Mouse (Mus musculus) hindbrain, embryonic 12.5 days (tissue): Measurements from ENCODE around the gene Nit1. TPM values are rescaled to one million over a fixed set of nuclear protein-coding genes. Genes with fewer than 3 reads are reported as not detected.
A peak's percentile ranks its signal among the peaks of the same experiment; 100 is the strongest.

Experiments
- ATAC-seq: fragments of 200-750 bp; cut with Nextera tagmentation; 2 replicates; pipeline ENCODE4 v1.8.0; 2017; ENCODE audit warnings: moderate TSS enrichment; ENCODE audit not compliant: low FRiP score
- H3K27ac ChIP-seq: fragments of 300-500 bp; sonication (generic); 2 replicates; pipeline ENCODE4 v1.5.1; 2016; ENCODE audit warnings: mild to moderate bottlenecking
- H3K27me3 ChIP-seq: fragments of 300-500 bp; sonication (generic); 2 replicates; pipeline ENCODE4 v1.6.1; 2016; ENCODE audit warnings: mild to moderate bottlenecking
- H3K36me3 ChIP-seq: fragments of 300-500 bp; sonication (generic); 2 replicates; pipeline ENCODE4 v1.6.1; 2016; ENCODE audit warnings: mild to moderate bottlenecking
- H3K4me1 ChIP-seq: fragments of 300-500 bp; sonication (generic); 2 replicates; pipeline ENCODE4 v1.6.1; 2016
- H3K4me2 ChIP-seq: fragments of 300-500 bp; sonication (generic); replicated peaks from 2 replicates; pipeline ENCODE4 v1.6.1; 2016; ENCODE audit warnings: mild to moderate bottlenecking
- H3K4me3 ChIP-seq: fragments of 300-500 bp; sonication (generic); 2 replicates; pipeline ENCODE4 v1.5.1; 2016; ENCODE audit warnings: mild to moderate bottlenecking
- H3K9ac ChIP-seq: fragments of 300-500 bp; sonication (generic); 2 replicates; pipeline ENCODE4 v1.6.1; 2016; ENCODE audit warnings: mild to moderate bottlenecking, moderate library complexity
- H3K9me3 ChIP-seq: fragments of 300-500 bp; sonication (generic); replicated peaks from 2 replicates; pipeline ENCODE4 v1.6.1; 2016; ENCODE audit warnings: mild to moderate bottlenecking
- WGBS: fragments of 180-500 bp; shearing (Covaris S2); methylation state at CpG from one replicate; pipeline ENCODE4 v1.1.7; 2016; 5-methylcytosine and 5-hydroxymethylcytosine counted together
- polyA plus RNA-seq: library from polyadenylated mRNA; unstranded; fragments of >200 nt; fragmentation: Nextera tagmentation; extraction: Ambion mirVana; gene quantifications from 2 replicates; pipeline ENCODE4 v1.2.1, GENCODE M21; 2016

Nit1 gene
- polyA plus RNA-seq, result 47.4 and 48.1 TPM in 2 replicates

DNA sequence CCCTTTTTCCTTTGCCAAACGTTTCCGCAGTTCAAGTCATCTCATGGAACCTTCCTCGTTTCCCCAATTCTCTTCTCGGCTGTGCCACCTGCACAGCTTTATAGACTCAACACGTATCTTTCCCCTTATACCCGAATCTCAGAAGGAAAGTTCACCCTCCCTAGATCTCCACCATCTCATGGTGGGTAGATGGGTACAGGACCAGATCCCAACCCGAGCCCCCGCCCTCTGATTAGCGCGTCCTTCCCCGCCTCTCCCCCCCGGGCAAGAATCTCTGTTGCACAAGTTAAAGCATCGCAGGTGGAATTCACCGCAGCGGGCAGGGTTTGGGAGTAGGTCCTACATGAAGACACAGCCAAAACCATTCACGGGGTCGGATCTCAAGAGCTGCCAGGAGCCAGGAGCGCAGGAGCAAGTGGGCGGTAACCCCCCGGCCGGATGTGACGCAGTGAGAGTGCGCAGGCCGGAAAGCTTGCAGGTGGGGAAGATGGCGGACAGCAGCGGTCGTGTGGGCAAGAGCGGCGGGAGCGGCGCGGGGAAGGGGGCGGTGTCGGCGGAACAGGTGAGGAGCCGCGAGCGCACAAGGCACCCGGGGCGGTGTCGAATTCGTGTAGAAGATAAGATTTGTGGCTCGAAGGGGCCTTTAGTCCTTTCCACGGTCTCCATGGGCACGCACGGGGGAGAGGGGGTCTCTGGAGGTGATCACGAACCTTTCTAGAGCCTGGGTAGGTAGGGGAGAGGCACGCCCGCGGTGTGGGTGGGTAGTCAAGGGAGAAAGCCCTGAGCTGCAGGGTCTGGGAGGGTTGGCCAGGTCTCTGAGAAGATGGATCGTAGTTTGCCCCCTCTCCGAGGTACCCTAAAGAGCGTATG lies at the start of gene Nit1, which contains the start of gene Pfdn2:
TSS of gene Nit1 (minus strand) at position 422 of the 870 bp plus-strand sequence.
TSS of gene Pfdn2 (plus strand) at position 446 of the 870 bp plus-strand sequence.
- H3K4me2 ChIP-seq, result peak within 1 kb of the TSS; percentile 89
- peak; percentile 94 for ATAC-seq
- peak within 1 kb of the TSS; percentile 68 for H3K4me3 ChIP-seq
- peaks cover 33% of the 10 kb centered on the region for H3K36me3 ChIP-seq
- H3K27ac ChIP-seq, result peak within 1 kb of the TSS; percentile 56; the same call in 1 of the 2 replicates
- peaks cover 4% of the 10 kb centered on the region for H3K9me3 ChIP-seq
- H3K9ac ChIP-seq, result peak within 1 kb of the TSS; percentile 83
- no peaks in the 10 kb centered on the region for H3K27me3 ChIP-seq
- 1% methylated on average over 53 of the region's 53 CpGs for WGBS
- H3K4me1 ChIP-seq, result peaks cover 20% of the 10 kb centered on the region

GRCm38 (mm10) chr1:171390101-171390500 lies 44.7 kb upstream of the Nit1 start:
- no peaks in the 10 kb centered on the region for H3K36me3 ChIP-seq
- H3K4me2 ChIP-seq, result no peak overlapping the region
- no peak for ATAC-seq
- H3K27ac ChIP-seq, result no peak overlapping the region
- H3K4me1 ChIP-seq, result no peaks in the 10 kb centered on the region
- H3K9me3 ChIP-seq, result no peaks in the 10 kb centered on the region
- 79% methylated on average over 4 of the region's 4 CpGs for whole genome bisulfite sequencing
- no peaks in the 10 kb centered on the region for H3K27me3 ChIP-seq
- H3K4me3 ChIP-seq, result no peak overlapping the region
- H3K9ac ChIP-seq, result no peak overlapping the region

- Histone ChIP-seq H3K27me3 (peaks cover under 1% of the 10 kb centered on the region; the same call in 1 of the 2 replicates), H3K4me2 (no peak within 1 kb of the TSS), H3K9ac (no peak within 1 kb of the TSS), H3K27ac (no peak within 1 kb of the TSS), H3K4me3 (no peak within 1 kb of the TSS), H3K9me3 (no peaks in the 10 kb centered on the region), H3K36me3 (no peaks in the 10 kb centered on the region), H3K4me1 (no peaks in the 10 kb centered on the region)
- WGBS, result 84% methylated on average over 15 of the region's 15 CpGs
- ATAC-seq, result no peak
Measured at GRCm38 (mm10) chr1:171388376-171389102, 43.1 kb upstream of the Nit1 start, which contains the start of gene Arhgap30. Gene Arhgap30 (plus strand): TSS chr1:171388954.

DNA sequence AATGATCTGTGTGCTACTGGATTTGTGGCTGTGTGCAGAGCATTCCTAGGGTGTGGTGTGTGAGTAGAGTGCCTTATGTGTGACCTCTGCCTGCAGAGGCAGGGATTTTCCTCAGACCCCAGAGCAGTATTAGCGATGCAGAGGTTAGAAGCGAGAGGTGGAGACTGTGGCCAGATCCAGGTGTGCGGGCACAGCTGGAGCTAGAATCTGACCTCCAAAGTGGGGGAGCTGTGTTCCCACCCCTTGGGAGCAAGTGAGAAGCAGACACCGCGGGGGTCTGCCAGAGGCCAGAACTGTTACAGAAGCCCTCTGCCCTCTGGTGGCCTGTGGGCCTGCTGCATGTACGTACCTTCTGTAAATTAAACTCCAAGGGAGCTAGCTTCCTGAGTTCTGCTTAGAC lies 41.7 kb upstream of the Nit1 start:
- no peak for ATAC-seq
- WGBS, result 18% methylated on average over 6 of the region's 6 CpGs
- no peaks in the 10 kb centered on the region for H3K36me3 ChIP-seq
- peaks cover 8% of the 10 kb centered on the region; the same call in 1 of the 2 replicates for H3K27me3 ChIP-seq
- no peaks in the 10 kb centered on the region for H3K9me3 ChIP-seq
- no peak overlapping the region for H3K4me3 ChIP-seq
- no peaks in the 10 kb centered on the region for H3K4me1 ChIP-seq
- H3K27ac ChIP-seq, result no peak overlapping the region
- H3K9ac ChIP-seq, result no peak overlapping the region
- H3K4me2 ChIP-seq, result no peak overlapping the region

GRCm38 (mm10) chr1:171385171-171385570 lies 39.7 kb upstream of the Nit1 start:
- ATAC-seq, result no peak
- peaks cover 16% of the 10 kb centered on the region for H3K27me3 ChIP-seq
- H3K4me3 ChIP-seq, result no peak overlapping the region
- H3K9ac ChIP-seq, result no peak overlapping the region
- H3K36me3 ChIP-seq, result no peaks in the 10 kb centered on the region
- 69% methylated on average over 9 of the region's 9 CpGs for WGBS
- no peaks in the 10 kb centered on the region for H3K4me1 ChIP-seq
- H3K4me2 ChIP-seq, result no peak overlapping the region
- no peak overlapping the region for H3K27ac ChIP-seq
- H3K9me3 ChIP-seq, result no peaks in the 10 kb centered on the region

GRCm38 (mm10) chr1:171384361-171384760 lies 38.9 kb upstream of the Nit1 start:
- Histone ChIP-seq H3K27me3 (peaks cover 24% of the 10 kb centered on the region), H3K9ac (no peak overlapping the region), H3K4me1 (peaks cover 2% of the 10 kb centered on the region; the same call in 1 of the 2 replicates), H3K9me3 (no peaks in the 10 kb centered on the region), H3K27ac (no peak overlapping the region), H3K36me3 (no peaks in the 10 kb centered on the region), H3K4me3 (no peak overlapping the region), H3K4me2 (no peak overlapping the region)
- 71% methylated on average over 9 of the region's 9 CpGs for WGBS
- ATAC-seq, result no peak

- no peaks in the 10 kb centered on the region for H3K9me3 ChIP-seq
- H3K9ac ChIP-seq, result no peak overlapping the region
- ATAC-seq, result no peak
- H3K4me1 ChIP-seq, result peaks cover 2% of the 10 kb centered on the region; the same call in 1 of the 2 replicates
- no peak overlapping the region for H3K27ac ChIP-seq
- peaks cover 26% of the 10 kb centered on the region for H3K27me3 ChIP-seq
- no peaks in the 10 kb centered on the region for H3K36me3 ChIP-seq
- H3K4me3 ChIP-seq, result no peak overlapping the region
- H3K4me2 ChIP-seq, result no peak overlapping the region
- 79% methylated on average over 11 of the region's 11 CpGs for WGBS
Measured at GRCm38 (mm10) chr1:171382096-171382620, 36.7 kb upstream of the Nit1 start.

DNA sequence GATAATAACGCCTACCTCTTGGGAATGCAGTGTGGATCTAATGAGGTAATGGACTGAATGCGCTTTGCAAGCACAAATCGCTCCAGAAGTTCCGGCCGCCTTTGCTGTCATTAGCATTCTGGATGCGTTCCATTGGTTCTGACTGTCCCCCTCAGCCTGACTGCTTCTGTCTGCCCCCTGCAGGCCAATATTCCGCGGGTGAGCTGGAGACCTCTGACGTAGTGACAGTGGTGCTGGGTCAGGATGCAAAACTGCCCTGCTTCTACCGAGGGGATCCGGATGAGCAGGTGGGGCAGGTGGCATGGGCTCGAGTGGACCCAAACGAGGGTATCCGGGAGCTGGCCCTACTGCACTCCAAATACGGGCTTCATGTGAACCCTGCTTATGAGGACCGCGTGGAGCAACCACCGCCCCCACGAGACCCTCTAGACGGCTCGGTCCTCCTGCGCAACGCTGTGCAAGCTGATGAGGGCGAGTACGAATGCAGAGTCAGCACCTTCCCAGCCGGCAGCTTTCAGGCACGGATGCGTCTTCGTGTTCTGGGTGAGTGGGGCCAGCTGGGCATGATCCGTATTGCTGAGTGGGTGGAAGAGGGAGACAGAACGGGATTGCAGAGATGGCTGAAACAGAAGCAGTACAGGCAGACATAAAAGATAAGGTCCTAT lies 34.6 kb upstream of the Nit1 start:
- H3K4me2 ChIP-seq, result peak overlapping the region; percentile 52
- ATAC-seq, result peak; percentile 82
- no peaks in the 10 kb centered on the region for H3K36me3 ChIP-seq
- peaks cover 2% of the 10 kb centered on the region; the same call in 1 of the 2 replicates for H3K4me1 ChIP-seq
- H3K9me3 ChIP-seq, result no peaks in the 10 kb centered on the region
- H3K9ac ChIP-seq, result no peak overlapping the region
- no peak overlapping the region for H3K27ac ChIP-seq
- WGBS, result 3% methylated on average over 31 of the region's 31 CpGs
- H3K27me3 ChIP-seq, result peaks cover 26% of the 10 kb centered on the region
- peak overlapping the region; percentile 27 for H3K4me3 ChIP-seq

DNA sequence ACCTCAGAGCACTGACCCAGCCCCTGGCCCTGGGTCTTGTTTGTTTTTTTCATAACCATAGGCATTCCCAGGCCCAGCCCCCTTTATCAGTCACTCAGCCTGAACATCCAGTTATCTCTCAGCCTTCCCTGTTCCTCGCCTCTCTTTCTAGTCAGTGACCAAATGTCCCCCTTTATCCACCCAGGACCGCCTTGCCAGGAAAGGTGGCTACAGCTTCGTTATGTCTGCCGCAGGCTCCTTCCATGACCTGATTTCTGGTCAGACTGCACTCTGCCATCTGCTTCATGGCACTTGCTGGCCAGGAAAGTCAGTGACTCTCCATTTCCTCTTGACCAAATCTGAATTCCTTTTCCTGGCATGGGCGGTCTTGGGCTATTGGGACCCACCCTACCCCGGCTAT lies 32.9 kb upstream of the Nit1 start:
- ATAC-seq, result no peak

GRCm38 (mm10) chr1:171375646-171376097 lies 30.2 kb upstream of the Nit1 start:
- 56% methylated on average over 9 of the region's 9 CpGs for WGBS

More for the DNA sequence above, 32.9 kb upstream of the Nit1 start:
- Histone ChIP-seq H3K9me3 (no peaks in the 10 kb centered on the region), H3K36me3 (no peaks in the 10 kb centered on the region), H3K9ac (no peak overlapping the region), H3K27ac (no peak overlapping the region), H3K27me3 (peaks cover 23% of the 10 kb centered on the region), H3K4me3 (no peak overlapping the region), H3K4me1 (peaks cover 5% of the 10 kb centered on the region; the same call in 1 of the 2 replicates), H3K4me2 (no peak overlapping the region)
- 95% methylated on average over 6 of the region's 6 CpGs for WGBS

GRCm38 (mm10) chr1:171373946-171374345 lies 28.5 kb upstream of the Nit1 start:
- H3K4me3 ChIP-seq, result no peak overlapping the region
- H3K9ac ChIP-seq, result no peak overlapping the region
- H3K4me2 ChIP-seq, result no peak overlapping the region
- 0 out of 2 replicates have a peak, but pooled peaks cover 3% of the 10 kb centered on the region for H3K4me1 ChIP-seq
- 0% methylated on average over 4 of the region's 4 CpGs for WGBS
- no peak for ATAC-seq
- peaks cover 12% of the 10 kb centered on the region for H3K27me3 ChIP-seq
- H3K27ac ChIP-seq, result no peak overlapping the region
- no peaks in the 10 kb centered on the region for H3K9me3 ChIP-seq
- no peaks in the 10 kb centered on the region for H3K36me3 ChIP-seq

More at GRCm38 (mm10) chr1:171375646-171376097, 30.2 kb upstream of the Nit1 start:
- Histone ChIP-seq H3K9me3 (no peaks in the 10 kb centered on the region), H3K27me3 (peaks cover 18% of the 10 kb centered on the region), H3K9ac (0 out of 2 replicates have a peak overlapping the region, but pooled peaks have one; percentile 3), H3K36me3 (no peaks in the 10 kb centered on the region), H3K4me1 (peaks cover 5% of the 10 kb centered on the region; the same call in 1 of the 2 replicates), H3K4me3 (no peak overlapping the region), H3K27ac (no peak overlapping the region), H3K4me2 (no peak overlapping the region)
- no peak for ATAC-seq
